In the genomic region with DNA sequence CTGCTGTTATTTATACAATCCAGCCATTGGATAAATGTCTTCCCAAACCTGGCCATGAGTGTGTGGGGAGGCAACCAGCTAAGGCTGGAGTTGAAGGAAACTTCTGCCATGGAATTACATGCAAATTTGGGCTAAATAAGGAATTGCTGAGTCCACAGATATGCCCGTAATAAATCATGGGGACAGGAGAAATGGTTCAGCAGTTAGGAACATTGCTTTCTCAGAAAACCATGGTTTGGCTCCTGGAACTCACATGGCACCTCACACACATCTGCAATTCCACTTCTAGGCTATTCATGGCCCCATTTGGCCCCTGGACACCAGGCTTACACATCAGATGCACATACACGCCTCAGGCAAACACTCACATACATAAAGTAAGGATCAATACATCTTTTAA, we compare ENCODE assay signal across 16 mouse cellular contexts. TPM values are rescaled to one million over a fixed set of nuclear protein-coding genes. Genes with fewer than 3 reads are reported as not detected.
DNase-seq lines count a peak whose midpoint lies in the region; ATAC-seq and TF ChIP-seq lines count a peak whose summit lies in the region.
"Had no signal": no experiment of that assay in that cellular context is flagged by ENCODE, and none has a peak within 500 bp of the region (broad histone marks: within the 10 kb centered on the region; RNA-seq: fewer than 3 reads in every experiment).

No protein-coding gene starts in this region.

- peaks cover 20% of the 10 kb centered on the region for H3K4me1 ChIP-seq in forebrain, embryonic 10.5 days
- peaks cover 4% of the 10 kb centered on the region; the same call in 1 of the 2 replicates for H3K4me1 ChIP-seq in forebrain, postnatal 0 days (ENCODE audit: insufficient read depth)
- 0 out of 2 replicates have a peak, but pooled peaks cover 4% of the 10 kb centered on the region for H3K4me1 ChIP-seq in intestine, embryonic 14.5 days (replicated peaks; ENCODE audit: control insufficient read depth, insufficient read depth, low read length)
- no peaks in the 10 kb centered on the region; the same call in 1 of the 2 replicates for H3K4me1 ChIP-seq in intestine, postnatal 0 days (replicated peaks; ENCODE audit: control insufficient read depth, insufficient read depth, low read length)
- peaks cover 17% of the 10 kb centered on the region for H3K4me1 ChIP-seq in lung, embryonic 15.5 days
- peaks cover 22% of the 10 kb centered on the region for H3K4me1 ChIP-seq in forebrain, embryonic 13.5 days

- H3K9ac ChIP-seq in forebrain, postnatal 0 days = no peak overlapping the region
- no peak overlapping the region for H3K9ac ChIP-seq in intestine, embryonic 14.5 days (ENCODE audit: low read length)
- H3K9ac ChIP-seq in intestine, postnatal 0 days (ENCODE audit: low read depth, low read length) = no peak overlapping the region
- no peak overlapping the region for H3K9ac ChIP-seq in lung, embryonic 15.5 days
- H3K9ac ChIP-seq in forebrain, embryonic 13.5 days = no peak overlapping the region
- H3K9ac ChIP-seq: hindbrain, embryonic 15.5 days; liver, embryonic 14.5 days had no signal

- peak overlapping the region; percentile 56 for H3K4me3 ChIP-seq in forebrain, embryonic 10.5 days
- no peak overlapping the region for H3K4me3 ChIP-seq in forebrain, postnatal 0 days (ENCODE audit: low read depth, low read length)
- 0 out of 2 replicates have a peak overlapping the region, but pooled peaks have one; percentile 40 for H3K4me3 ChIP-seq in intestine, embryonic 14.5 days (ENCODE audit: low read depth, low read length)
- no peak overlapping the region for H3K4me3 ChIP-seq in intestine, postnatal 0 days (ENCODE audit: low read depth, low read length)
- H3K4me3 ChIP-seq in lung, embryonic 15.5 days = peak overlapping the region; percentile 44; the same call in 1 of the 2 replicates
- H3K4me3 ChIP-seq in forebrain, embryonic 13.5 days = peak overlapping the region; percentile 44; the same call in 1 of the 2 replicates

- 78% methylated on average over 2 of the region's 2 CpGs for WGBS in forebrain, embryonic 10.5 days
- WGBS in forebrain, postnatal 0 days = 87% methylated on average over 2 of the region's 2 CpGs
- 87% methylated on average over 2 of the region's 2 CpGs for WGBS in intestine, embryonic 14.5 days
- WGBS in intestine, postnatal 0 days = 78% methylated on average over 2 of the region's 2 CpGs
- 84% methylated on average over 2 of the region's 2 CpGs for WGBS in lung, embryonic 15.5 days
- WGBS in forebrain, embryonic 13.5 days = 82% methylated on average over 2 of the region's 2 CpGs

- no peak overlapping the region for H3K27ac ChIP-seq in forebrain, embryonic 10.5 days
- no peak overlapping the region for H3K27ac ChIP-seq in forebrain, postnatal 0 days (ENCODE audit: low read depth, low read length)
- no peak overlapping the region for H3K27ac ChIP-seq in intestine, embryonic 14.5 days (ENCODE audit: low read depth)
- H3K27ac ChIP-seq in intestine, postnatal 0 days (ENCODE audit: low read depth, low read length) = no peak overlapping the region
- H3K27ac ChIP-seq in lung, embryonic 15.5 days = no peak overlapping the region
- H3K27ac ChIP-seq in forebrain, embryonic 13.5 days = no peak overlapping the region
- H3K27ac ChIP-seq: hindbrain, embryonic 15.5 days; liver, embryonic 14.5 days had no signal

- H3K9me3 ChIP-seq in forebrain, embryonic 10.5 days = no peaks in the 10 kb centered on the region
- no peaks in the 10 kb centered on the region for H3K9me3 ChIP-seq in forebrain, postnatal 0 days (ENCODE audit: low read length)
- H3K9me3 ChIP-seq in intestine, embryonic 14.5 days (ENCODE audit: control insufficient read depth, low read length) = no peaks in the 10 kb centered on the region
- H3K9me3 ChIP-seq in intestine, postnatal 0 days (ENCODE audit: control insufficient read depth) = no peaks in the 10 kb centered on the region
- no peaks in the 10 kb centered on the region for H3K9me3 ChIP-seq in lung, embryonic 15.5 days
- no peaks in the 10 kb centered on the region for H3K9me3 ChIP-seq in forebrain, embryonic 13.5 days (replicated peaks)
- H3K9me3 ChIP-seq: hindbrain, embryonic 15.5 days had no signal

- no peak for TF ChIP-seq CTCF in forebrain, postnatal 0 days (IDR thresholded peaks at IDR 0.05; ENCODE audit: low read depth)
- TF ChIP-seq CTCF in intestine, postnatal 0 days (IDR thresholded peaks at IDR 0.05; ENCODE audit: low read depth) = no peak

- H3K27me3 ChIP-seq in forebrain, embryonic 10.5 days (ENCODE audit: poor library complexity, severe bottlenecking) = peaks cover 61% of the 10 kb centered on the region
- peaks cover 31% of the 10 kb centered on the region for H3K27me3 ChIP-seq in forebrain, postnatal 0 days (ENCODE audit: insufficient read depth, low read length)
- H3K27me3 ChIP-seq in intestine, embryonic 14.5 days (replicated peaks; ENCODE audit: control insufficient read depth, insufficient read depth, low read length) = peaks cover 47% of the 10 kb centered on the region
- H3K27me3 ChIP-seq in intestine, postnatal 0 days (replicated peaks; ENCODE audit: control insufficient read depth, insufficient read depth, low read length) = peaks cover 17% of the 10 kb centered on the region
- peaks cover 46% of the 10 kb centered on the region for H3K27me3 ChIP-seq in lung, embryonic 15.5 days
- peaks cover 42% of the 10 kb centered on the region for H3K27me3 ChIP-seq in forebrain, embryonic 13.5 days

- no peak overlapping the region; the same call in 1 of the 2 replicates for H3K4me2 ChIP-seq in forebrain, postnatal 0 days (ENCODE audit: low read depth)
- no peak overlapping the region for H3K4me2 ChIP-seq in intestine, embryonic 14.5 days (ENCODE audit: low read length)
- H3K4me2 ChIP-seq in intestine, postnatal 0 days (replicated peaks; ENCODE audit: low read depth) = no peak overlapping the region
- H3K4me2 ChIP-seq in lung, embryonic 15.5 days = peak overlapping the region; percentile 81; the same call in 1 of the 2 replicates
- peak overlapping the region; percentile 74 for H3K4me2 ChIP-seq in forebrain, embryonic 13.5 days

- no peak for ATAC-seq in forebrain, postnatal 0 days
- ATAC-seq in intestine, embryonic 14.5 days (replicated peaks; ENCODE audit: low FRiP score, low TSS enrichment, low read depth) = no peak
- no peak for ATAC-seq in intestine, postnatal 0 days
- no peak for ATAC-seq in lung, embryonic 15.5 days (ENCODE audit: borderline replicate concordance, extremely low read depth, low FRiP score, low TSS enrichment)
- ATAC-seq in forebrain, embryonic 13.5 days = no peak

- no peak for DNase-seq in forebrain, embryonic 10.5 days (ENCODE audit: extremely low spot score, low spot score)
- no peak for DNase-seq in forebrain, postnatal 0 days
- no peak for DNase-seq in intestine, embryonic 14.5 days (ENCODE audit: low spot score)
- DNase-seq in lung, postnatal 4 days = no peak
- DNase-seq in gastrocnemius, postnatal 4 days (ENCODE audit: low spot score in 2 of 2) = no peak
- DNase-seq: adrenal gland, postnatal 25 days; cerebellum, adult 9-11 months; gastrocnemius, postnatal 10 days; left cerebral cortex, postnatal 4 days; right cerebral cortex, postnatal 4 days had no signal

- no peaks in the 10 kb centered on the region for H3K36me3 ChIP-seq in forebrain, embryonic 10.5 days (replicated peaks)
- no peaks in the 10 kb centered on the region for H3K36me3 ChIP-seq in forebrain, postnatal 0 days (ENCODE audit: insufficient read depth)
- no peaks in the 10 kb centered on the region for H3K36me3 ChIP-seq in intestine, embryonic 14.5 days (ENCODE audit: control insufficient read depth, insufficient read depth, low read length)
- H3K36me3 ChIP-seq in intestine, postnatal 0 days (ENCODE audit: control insufficient read depth, insufficient read depth) = no peaks in the 10 kb centered on the region
- no peaks in the 10 kb centered on the region for H3K36me3 ChIP-seq in lung, embryonic 15.5 days
- H3K36me3 ChIP-seq in forebrain, embryonic 13.5 days (ENCODE audit: poor library complexity, severe bottlenecking) = no peaks in the 10 kb centered on the region
- H3K36me3 ChIP-seq: hindbrain, embryonic 15.5 days had no signal

RNA-seq across cellular contexts. Expression of gene Sypl2, which starts 1.1 kb away (rescaled TPM):
- polyA plus RNA-seq in forebrain, embryonic 10.5 days (2016; fragmentation: Nextera tagmentation; extraction: Ambion mirVana) = 0.98 and 1.0 TPM in 2 replicates
- 0.29 and 1.0 TPM in 2 replicates for total RNA-seq in forebrain, postnatal 0 days (2014; rRNA removed)
- 0.42 and 0.70 TPM in 2 replicates for polyA plus RNA-seq in forebrain, postnatal 0 days (2015; fragmentation: Nextera tagmentation; extraction: Ambion mirVana)
- 0.08 and 0.36 TPM in 2 replicates for polyA plus RNA-seq in intestine, embryonic 14.5 days (2014; fragmentation: Nextera tagmentation; extraction: Ambion mirVana)
- 0.26 and 0.51 TPM in 2 replicates for polyA plus RNA-seq in intestine, postnatal 0 days (2015; fragmentation: Nextera tagmentation; extraction: Ambion mirVana)
- 0.42 and 0.54 TPM in 2 replicates for polyA plus RNA-seq in lung, embryonic 15.5 days (2015; fragmentation: Nextera tagmentation; extraction: Ambion mirVana)
- 2.5 TPM in 2 replicates for polyA plus RNA-seq in forebrain, embryonic 13.5 days (2015; fragmentation: Nextera tagmentation; extraction: Ambion mirVana)
- total RNA-seq in gastrocnemius, postnatal 4 days (2021) = 100 to 1,000 TPM; 441 to 517 TPM
- polyA plus RNA-seq: activated CD4-positive, CD25-positive, alpha-beta regulatory T cell, adult 4 months had no signal

RNA-seq across cellular contexts. Expression of gene Atxn7l2, which starts 16.8 kb away (rescaled TPM):
- 20.2 and 20.3 TPM in 2 replicates for polyA plus RNA-seq in forebrain, embryonic 10.5 days (2016; fragmentation: Nextera tagmentation; extraction: Ambion mirVana)
- total RNA-seq in forebrain, postnatal 0 days (2014; rRNA removed) = 22.0 and 23.4 TPM in 2 replicates
- polyA plus RNA-seq in forebrain, postnatal 0 days (2015; fragmentation: Nextera tagmentation; extraction: Ambion mirVana) = 18.1 and 20.7 TPM in 2 replicates
- polyA plus RNA-seq in intestine, embryonic 14.5 days (2014; fragmentation: Nextera tagmentation; extraction: Ambion mirVana) = 15.3 and 15.5 TPM in 2 replicates
- polyA plus RNA-seq in intestine, postnatal 0 days (2015; fragmentation: Nextera tagmentation; extraction: Ambion mirVana) = 3.4 and 4.0 TPM in 2 replicates
- polyA plus RNA-seq in lung, embryonic 15.5 days (2015; fragmentation: Nextera tagmentation; extraction: Ambion mirVana) = 14.5 TPM in 2 replicates
- 29.0 and 30.3 TPM in 2 replicates for polyA plus RNA-seq in forebrain, embryonic 13.5 days (2015; fragmentation: Nextera tagmentation; extraction: Ambion mirVana)
- total RNA-seq in gastrocnemius, postnatal 4 days (2021) = 10 to 100 TPM; 16.4 to 27.7 TPM

RNA-seq across cellular contexts. Expression of gene Cyb561d1, which starts 26.5 kb away (rescaled TPM):
- polyA plus RNA-seq in forebrain, embryonic 10.5 days (2016; fragmentation: Nextera tagmentation; extraction: Ambion mirVana) = 3.7 and 4.2 TPM in 2 replicates
- total RNA-seq in forebrain, postnatal 0 days (2014; rRNA removed) = 4.1 and 5.4 TPM in 2 replicates
- 3.3 and 4.5 TPM in 2 replicates for polyA plus RNA-seq in forebrain, postnatal 0 days (2015; fragmentation: Nextera tagmentation; extraction: Ambion mirVana)
- polyA plus RNA-seq in intestine, embryonic 14.5 days (2014; fragmentation: Nextera tagmentation; extraction: Ambion mirVana) = 2.3 and 2.6 TPM in 2 replicates
- polyA plus RNA-seq in intestine, postnatal 0 days (2015; fragmentation: Nextera tagmentation; extraction: Ambion mirVana) = 6.3 and 6.7 TPM in 2 replicates
- polyA plus RNA-seq in lung, embryonic 15.5 days (2015; fragmentation: Nextera tagmentation; extraction: Ambion mirVana) = 2.6 and 3.4 TPM in 2 replicates
- 3.6 and 4.7 TPM in 2 replicates for polyA plus RNA-seq in forebrain, embryonic 13.5 days (2015; fragmentation: Nextera tagmentation; extraction: Ambion mirVana)
- total RNA-seq in gastrocnemius, postnatal 4 days (2021) = 1 to 10 TPM; 4.5 to 6.1 TPM

RNA-seq across cellular contexts. Expression of gene Psma5, which starts 29.2 kb away (rescaled TPM):
- 353 and 358 TPM in 2 replicates for polyA plus RNA-seq in forebrain, embryonic 10.5 days (2016; fragmentation: Nextera tagmentation; extraction: Ambion mirVana)
- total RNA-seq in forebrain, postnatal 0 days (2014; rRNA removed) = 134 and 189 TPM in 2 replicates
- polyA plus RNA-seq in forebrain, postnatal 0 days (2015; fragmentation: Nextera tagmentation; extraction: Ambion mirVana) = 239 and 278 TPM in 2 replicates
- polyA plus RNA-seq in intestine, embryonic 14.5 days (2014; fragmentation: Nextera tagmentation; extraction: Ambion mirVana) = 319 and 324 TPM in 2 replicates
- 166 and 179 TPM in 2 replicates for polyA plus RNA-seq in intestine, postnatal 0 days (2015; fragmentation: Nextera tagmentation; extraction: Ambion mirVana)
- 289 and 312 TPM in 2 replicates for polyA plus RNA-seq in lung, embryonic 15.5 days (2015; fragmentation: Nextera tagmentation; extraction: Ambion mirVana)
- 298 and 305 TPM in 2 replicates for polyA plus RNA-seq in forebrain, embryonic 13.5 days (2015; fragmentation: Nextera tagmentation; extraction: Ambion mirVana)
- total RNA-seq in gastrocnemius, postnatal 4 days (2021) = 100 to 1,000 TPM; 126 to 128 TPM

RNA-seq across cellular contexts. Expression of gene Amigo1, which starts 41.4 kb away (rescaled TPM):
- 3.0 and 3.4 TPM in 2 replicates for polyA plus RNA-seq in forebrain, embryonic 10.5 days (2016; fragmentation: Nextera tagmentation; extraction: Ambion mirVana)
- total RNA-seq in forebrain, postnatal 0 days (2014; rRNA removed) = 20.4 and 22.0 TPM in 2 replicates
- 9.4 and 12.1 TPM in 2 replicates for polyA plus RNA-seq in forebrain, postnatal 0 days (2015; fragmentation: Nextera tagmentation; extraction: Ambion mirVana)
- 3.0 and 3.5 TPM in 2 replicates for polyA plus RNA-seq in intestine, embryonic 14.5 days (2014; fragmentation: Nextera tagmentation; extraction: Ambion mirVana)
- 2.8 and 2.9 TPM in 2 replicates for polyA plus RNA-seq in intestine, postnatal 0 days (2015; fragmentation: Nextera tagmentation; extraction: Ambion mirVana)
- 2.0 and 3.0 TPM in 2 replicates for polyA plus RNA-seq in lung, embryonic 15.5 days (2015; fragmentation: Nextera tagmentation; extraction: Ambion mirVana)
- 6.4 and 8.1 TPM in 2 replicates for polyA plus RNA-seq in forebrain, embryonic 13.5 days (2015; fragmentation: Nextera tagmentation; extraction: Ambion mirVana)
- total RNA-seq in gastrocnemius, postnatal 4 days (2021) = 10 to 100 TPM; 27.9 to 32.2 TPM

Comparison
In these comparisons a context has a peak if more than half of its experiments do, and no peak if none do; other contexts are left out.
1. H3K4me3 ChIP-seq: peak in forebrain, embryonic 10.5 days (single experiment), intestine, embryonic 14.5 days (single experiment), lung, embryonic 15.5 days (single experiment) and forebrain, embryonic 13.5 days (single experiment); none in forebrain, postnatal 0 days (single experiment) and intestine, postnatal 0 days (single experiment).
2. H3K4me2 ChIP-seq: peak in lung, embryonic 15.5 days (single experiment) and forebrain, embryonic 13.5 days (single experiment); none in forebrain, postnatal 0 days (single experiment), intestine, embryonic 14.5 days (single experiment) and intestine, postnatal 0 days (single experiment).